Comparison of ENCODE assay signal across 9 mouse cellular contexts in the genomic region with DNA sequence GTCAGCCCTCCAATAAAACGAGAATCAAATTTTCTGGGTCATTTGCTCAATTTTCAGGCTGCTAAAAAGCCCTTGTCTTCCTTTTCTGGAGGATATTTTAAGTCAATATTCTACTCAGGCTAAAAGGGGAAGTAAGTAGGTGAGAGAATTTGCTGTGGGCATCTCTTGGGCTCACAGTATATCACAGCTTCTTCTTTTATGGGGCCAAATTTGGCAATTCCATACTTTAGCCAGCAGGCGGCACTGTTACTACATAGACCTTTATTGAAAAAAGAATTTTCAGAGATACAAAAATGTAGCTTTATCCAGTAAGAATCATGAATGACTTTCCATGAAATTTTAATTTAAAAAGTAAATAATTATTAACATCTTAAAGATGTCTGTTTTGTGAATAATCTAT. TPM values are rescaled to one million over a fixed set of nuclear protein-coding genes. Genes with fewer than 3 reads are reported as not detected.
DNase-seq lines count a peak whose midpoint lies in the region; ATAC-seq and TF ChIP-seq lines count a peak whose summit lies in the region.
"Had no signal": no experiment of that assay in that cellular context is flagged by ENCODE, and none has a peak within 500 bp of the region (broad histone marks: within the 10 kb centered on the region; RNA-seq: fewer than 3 reads in every experiment).

No protein-coding gene starts in this region.

- H3K9ac ChIP-seq in hindbrain, postnatal 0 days (replicated peaks; ENCODE audit: low read length): no peak overlapping the region
- H3K9ac ChIP-seq in hindbrain, embryonic 12.5 days: no peak overlapping the region
- H3K9ac ChIP-seq: heart, embryonic 15.5 days had no signal

- whole genome bisulfite sequencing in hindbrain, postnatal 0 days: 34% methylated on average over 2 of the region's 2 CpGs
- WGBS in hindbrain, embryonic 12.5 days: 45% methylated on average over 2 of the region's 2 CpGs
- 23% methylated on average over 2 of the region's 2 CpGs for WGBS in cerebellum, adult 2 months

- no peaks in the 10 kb centered on the region for H3K27me3 ChIP-seq in hindbrain, postnatal 0 days (ENCODE audit: insufficient read depth, low read length)
- no peaks in the 10 kb centered on the region for H3K27me3 ChIP-seq in hindbrain, embryonic 12.5 days
- H3K27me3 ChIP-seq in cerebellum, adult 2 months (ENCODE audit: control insufficient read depth, insufficient read depth, low read length): no peaks in the 10 kb centered on the region
- H3K27me3 ChIP-seq: heart, embryonic 15.5 days had no signal

- H3K4me2 ChIP-seq in hindbrain, postnatal 0 days (ENCODE audit: low read depth, low read length): no peak overlapping the region
- no peak overlapping the region for H3K4me2 ChIP-seq in hindbrain, embryonic 12.5 days (replicated peaks)
- H3K4me2 ChIP-seq: heart, embryonic 15.5 days had no signal

- H3K9me3 ChIP-seq in hindbrain, postnatal 0 days (ENCODE audit: low read length): no peaks in the 10 kb centered on the region
- no peaks in the 10 kb centered on the region for H3K9me3 ChIP-seq in hindbrain, embryonic 12.5 days (replicated peaks)
- H3K9me3 ChIP-seq: heart, embryonic 15.5 days had no signal

- no peak overlapping the region for H3K27ac ChIP-seq in hindbrain, postnatal 0 days
- H3K27ac ChIP-seq in hindbrain, embryonic 12.5 days: no peak overlapping the region
- H3K27ac ChIP-seq in cerebellum, adult 2 months (ENCODE audit: insufficient read depth, low read length): no peak overlapping the region
- H3K27ac ChIP-seq: heart, embryonic 15.5 days had no signal

- TF ChIP-seq CTCF in hindbrain, postnatal 0 days (IDR thresholded peaks at IDR 0.05; ENCODE audit: low read depth): peak; percentile 57
- TF ChIP-seq CTCF in cerebellum, adult 2 months (IDR thresholded peaks at IDR 0.05; ENCODE audit: borderline replicate concordance, insufficient read depth, low read depth, low read length): peak; percentile 19; the same call in 1 of the 2 replicates

- peak; percentile 66 for DNase-seq in hindbrain, postnatal 0 days (ENCODE audit: low spot score)
- DNase-seq in right cerebral cortex, adult 2 months (ENCODE audit: low spot score in 2 of 2): peak; percentile 14 to 35
- no peak for DNase-seq in right cerebral cortex, postnatal 25 days
- peak; percentile 17 to 29 for DNase-seq in cerebellum, adult 2 months
- peak; percentile 64 for DNase-seq in retina, embryonic 14.5 days (ENCODE audit: low spot score)
- no peak for DNase-seq in spleen, postnatal 14 days (ENCODE audit: low spot score in 2 of 2)

- TF ChIP-seq POLR2A in cerebellum, adult 2 months (IDR thresholded peaks at IDR 0.05; ENCODE audit: borderline replicate concordance, insufficient read depth, low read length): no peak

- H3K36me3 ChIP-seq in hindbrain, postnatal 0 days (ENCODE audit: insufficient read depth, low read length): no peaks in the 10 kb centered on the region
- H3K36me3 ChIP-seq in hindbrain, embryonic 12.5 days: no peaks in the 10 kb centered on the region
- H3K36me3 ChIP-seq: heart, embryonic 15.5 days had no signal

- no peak overlapping the region for H3K4me3 ChIP-seq in hindbrain, postnatal 0 days (ENCODE audit: low read length)
- no peak overlapping the region for H3K4me3 ChIP-seq in hindbrain, embryonic 12.5 days
- no peak overlapping the region for H3K4me3 ChIP-seq in cerebellum, adult 2 months (replicated peaks; ENCODE audit: insufficient read depth, low read depth, low read length)
- H3K4me3 ChIP-seq: heart, embryonic 15.5 days had no signal

- ATAC-seq in hindbrain, postnatal 0 days: no peak
- no peak for ATAC-seq in hindbrain, embryonic 12.5 days (ENCODE audit: low FRiP score)
- ATAC-seq in megakaryocyte-erythroid progenitor cell, adult 5-6 weeks (replicated peaks; ENCODE audit: low FRiP score, low TSS enrichment, poor library complexity, severe bottlenecking): no peak

- H3K4me1 ChIP-seq in hindbrain, postnatal 0 days (ENCODE audit: insufficient read depth, low read length): no peaks in the 10 kb centered on the region
- H3K4me1 ChIP-seq in hindbrain, embryonic 12.5 days: no peaks in the 10 kb centered on the region
- H3K4me1 ChIP-seq in cerebellum, adult 2 months (ENCODE audit: control insufficient read depth, insufficient read depth, low read length): peaks cover 4% of the 10 kb centered on the region
- H3K4me1 ChIP-seq: heart, embryonic 15.5 days had no signal

RNA-seq across cellular contexts. Expression of gene Cdr1, which starts 18.8 kb away (rescaled TPM):
- total RNA-seq in hindbrain, postnatal 0 days (2014; rRNA removed): not detected in 2 replicates
- 1.7 and 4.0 TPM in 2 replicates for polyA plus RNA-seq in hindbrain, postnatal 0 days (2015; fragmentation: Nextera tagmentation; extraction: Ambion mirVana)
- polyA plus RNA-seq in hindbrain, embryonic 12.5 days (2016; fragmentation: Nextera tagmentation; extraction: Ambion mirVana): 0.33 and 0.43 TPM in 2 replicates
- 3.7 and 3.9 TPM in 2 replicates for polyA plus RNA-seq in cerebellum, adult 2 months (2012; rRNA removed)
- not detected in 2 replicates for total RNA-seq in megakaryocyte-erythroid progenitor cell, adult 5-6 weeks (2014; fragmentation: Nextera tagmentation)
- total RNA-seq in megakaryocyte-erythroid progenitor cell, adult 5-6 weeks (2017): not detected in 2 replicates
- polyA plus RNA-seq: heart, embryonic 15.5 days had no signal

Comparison
In these comparisons a context has a peak if more than half of its experiments do, and no peak if none do; other contexts are left out.
1. DNase-seq: peak in hindbrain, postnatal 0 days (single experiment), right cerebral cortex, adult 2 months (2 of 2), cerebellum, adult 2 months (2 of 2) and retina, embryonic 14.5 days (single experiment); none in right cerebral cortex, postnatal 25 days (single experiment) and spleen, postnatal 14 days (0 of 2).